Mouse (Mus musculus): ENCODE measurements around the gene Col1a1. TPM values are rescaled to one million over a fixed set of nuclear protein-coding genes. Genes with fewer than 3 reads are reported as not detected.

The Col1a1 gene
- total and polyA plus RNA-seq, 3 experiments: 0.11 to 0.13 TPM; not detected in 1

DNA sequence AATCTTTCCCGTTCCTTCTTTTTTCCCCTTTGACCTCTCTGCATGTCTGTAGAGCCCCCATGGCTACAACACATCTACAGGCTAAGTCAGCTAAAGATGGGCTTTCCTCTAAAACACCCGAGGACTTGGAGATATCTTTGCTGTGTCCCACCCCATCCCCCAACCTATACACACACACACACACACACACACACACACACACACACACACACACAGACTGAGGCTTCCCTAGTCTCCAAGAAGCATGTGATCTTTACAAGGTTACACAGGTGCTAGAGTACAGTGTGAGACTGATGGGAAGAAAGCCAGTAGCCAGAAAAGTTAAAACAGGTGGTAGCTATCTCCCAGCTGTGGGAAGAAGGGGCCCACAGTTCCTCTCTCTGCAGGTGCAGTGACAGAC lies 50.4 kb downstream of the Col1a1 start:
- Histone ChIP-seq H3K4me3 (replicated peaks in 1 of 3; ENCODE audit: low read depth in 2 of 3, low read length in 2 of 3, poor library complexity in 1 of 3) (no peak overlapping the region), H3K4me2 (ENCODE audit: insufficient read depth, low read depth, poor library complexity, severe bottlenecking) (no peak overlapping the region), H3K27ac (ENCODE audit: insufficient read depth, low read depth) (no peak overlapping the region), H3K27me3 (replicated peaks) (peaks cover 30% of the 10 kb centered on the region), H3K79me2 (replicated peaks; ENCODE audit: control insufficient read depth, extremely low read depth, insufficient read depth, poor library complexity, severe bottlenecking) (no peaks in the 10 kb centered on the region), H3K4me1 (ENCODE audit: control insufficient read depth in 1 of 2, insufficient read depth in 2 of 2) (peaks cover 0 to 20% of the 10 kb centered on the region in 2 experiments; a peak in 2 of 4 replicates), H3K36me3 (replicated peaks in 1 of 2; ENCODE audit: control insufficient read depth in 1 of 2, insufficient read depth in 1 of 2, low read length in 1 of 2) (no peaks in the 10 kb centered on the region), H3K9ac (ENCODE audit: insufficient read depth, low read depth) (no peak overlapping the region), H3K9me3 (replicated peaks; ENCODE audit: low read length) (no peaks in the 10 kb centered on the region)
- TF ChIP-seq JUN (IDR thresholded peaks at IDR 0.05; ENCODE audit: insufficient read depth, low read depth, low read length) (no peak), ZC3H11A (IDR thresholded peaks at IDR 0.05; ENCODE audit: low read depth, low read length) (no peak), ELF1 (IDR thresholded peaks at IDR 0.05; ENCODE audit: low read depth, low read length) (no peak), IRF4 (IDR thresholded peaks at IDR 0.05; ENCODE audit: low read depth, low read length) (no peak), MEF2A (IDR thresholded peaks at IDR 0.05; ENCODE audit: borderline replicate concordance, low read depth, low read length) (no peak), MYC (IDR thresholded peaks at IDR 0.05; ENCODE audit: low read depth, low read length) (no peak), PAX5 (IDR thresholded peaks at IDR 0.05; ENCODE audit: low read length) (no peak), USF2 (conservative IDR thresholded peaks at IDR 0.05; ENCODE audit: low read depth, low read length) (no peak), USF1 (IDR thresholded peaks at IDR 0.05; ENCODE audit: low read depth, low read length) (no peak), SMC3 (IDR thresholded peaks at IDR 0.05; ENCODE audit: low read depth, low read length) (no peak), MAZ (IDR thresholded peaks at IDR 0.05; ENCODE audit: low read depth, low read length) (no peak), JUND (conservative IDR thresholded peaks at IDR 0.05; ENCODE audit: low read depth, low read length) (no peak), MXI1 (IDR thresholded peaks at IDR 0.05; ENCODE audit: low read depth, low read length) (no peak), TCF12 (IDR thresholded peaks at IDR 0.05; ENCODE audit: low read depth, low read length) (no peak), POLR2A (IDR thresholded peaks at IDR 0.05; ENCODE audit: low read depth, low read length) (no peak)
- in situ Hi-C loops (cut with MboI; ENCODE audit: low pct_ligation_motif_present, low pct_unique_long_range_greater_than_20kb, low sequenced_read_pairs): no loop called here
- dilution Hi-C loops (cut with MboI; ENCODE audit: extremely low pct_ligation_motif_present, extremely low pct_unique_long_range_greater_than_20kb, low sequenced_read_pairs): no loop called here
- no peak for DNase-seq (ENCODE audit: extremely low read depth)

- H3K4me1 ChIP-seq (ENCODE audit: control insufficient read depth in 1 of 2, insufficient read depth in 2 of 2): peaks cover 8 to 29% of the 10 kb centered on the region in 2 experiments
- no peak overlapping the region for H3K9ac ChIP-seq (ENCODE audit: insufficient read depth, low read depth)
- peaks cover 0 to 2% of the 10 kb centered on the region in 2 experiments for H3K36me3 ChIP-seq (replicated peaks in 1 of 2; ENCODE audit: control insufficient read depth in 1 of 2, insufficient read depth in 1 of 2, low read length in 1 of 2)
- no peak overlapping the region for H3K4me3 ChIP-seq (replicated peaks in 1 of 3; ENCODE audit: low read depth in 2 of 3, low read length in 2 of 3, poor library complexity in 1 of 3)
- DNase-seq (ENCODE audit: extremely low read depth): no peak
- dilution Hi-C loops (cut with MboI; ENCODE audit: extremely low pct_ligation_motif_present, extremely low pct_unique_long_range_greater_than_20kb, low sequenced_read_pairs): no loop called here
- H3K79me2 ChIP-seq (replicated peaks; ENCODE audit: control insufficient read depth, extremely low read depth, insufficient read depth, poor library complexity, severe bottlenecking): no peaks in the 10 kb centered on the region
- H3K27ac ChIP-seq (ENCODE audit: insufficient read depth, low read depth): no peak overlapping the region
- peaks cover 25% of the 10 kb centered on the region for H3K27me3 ChIP-seq (replicated peaks)
- no peak for TF ChIP-seq RCOR1 (conservative IDR thresholded peaks at IDR 0.05; ENCODE audit: low read depth, low read length)
- no peak for TF ChIP-seq HCFC1 (IDR thresholded peaks at IDR 0.05; ENCODE audit: low read depth, low read length)
- TF ChIP-seq JUND (conservative IDR thresholded peaks at IDR 0.05; ENCODE audit: low read depth, low read length): no peak
- no peak for TF ChIP-seq GABPA (IDR thresholded peaks at IDR 0.05; ENCODE audit: insufficient replicate concordance, low read depth, low read length)
- no peak for TF ChIP-seq MYC (IDR thresholded peaks at IDR 0.05; ENCODE audit: low read depth, low read length)
- TF ChIP-seq BHLHE40 (IDR thresholded peaks at IDR 0.05; ENCODE audit: low read depth, low read length): no peak
- TF ChIP-seq E2F4 (IDR thresholded peaks at IDR 0.05; ENCODE audit: insufficient replicate concordance, low read depth, low read length): no peak
- in situ Hi-C loops (cut with MboI; ENCODE audit: low pct_ligation_motif_present, low pct_unique_long_range_greater_than_20kb, low sequenced_read_pairs): no loop called here
- H3K9me3 ChIP-seq (replicated peaks; ENCODE audit: low read length): no peaks in the 10 kb centered on the region
- H3K4me2 ChIP-seq (ENCODE audit: insufficient read depth, low read depth, poor library complexity, severe bottlenecking): no peak overlapping the region
These were observed 51.3 kb downstream of the Col1a1 start for GRCm38 (mm10) chr11:94987341-94987740.
